Mouse (Mus musculus): ENCODE measurements at regions not wholly inside any gene's neighbourhood (a gene's known extent, or its start where the extent isn't known, plus 50 kb on each side); places are given as distances from the start of the nearest gene placed in this dataset.

DNA sequence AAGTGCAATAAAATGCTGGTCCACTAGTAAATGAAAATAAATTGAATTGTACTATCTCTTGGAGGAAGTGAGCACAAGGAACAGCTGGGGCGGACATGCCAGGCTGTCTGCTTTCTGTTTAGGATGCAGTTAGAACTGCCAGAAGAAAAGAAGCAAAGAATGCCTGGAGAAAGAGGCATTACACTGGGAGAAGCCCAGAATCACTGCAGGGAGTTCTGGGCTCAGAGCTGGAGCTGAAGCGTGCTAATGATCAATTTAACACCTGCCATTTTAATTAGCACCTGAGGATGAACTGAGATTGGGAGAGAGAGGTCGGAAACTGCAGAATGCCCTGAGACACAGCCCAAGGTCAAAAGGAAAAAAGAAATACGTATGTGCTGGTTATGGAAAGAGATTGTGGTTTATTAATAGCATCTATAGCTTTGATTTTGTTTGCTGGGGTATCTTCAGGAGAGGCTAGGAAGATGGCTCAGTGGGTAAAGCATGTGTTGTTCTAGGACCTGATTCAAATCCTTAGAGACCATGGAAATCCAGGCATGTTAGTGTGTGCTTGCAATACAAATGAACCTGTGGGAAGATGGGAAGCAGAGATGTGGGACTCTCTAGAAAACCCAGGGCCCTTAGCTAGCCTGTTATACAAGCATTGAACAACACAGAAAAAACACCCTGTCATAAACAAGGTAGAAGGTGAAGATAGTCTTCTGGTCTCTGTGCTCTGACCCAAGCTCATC is 514.2 kb downstream of the Lmo7 start:
- TF ChIP-seq CTCF (IDR thresholded peaks at IDR 0.05; ENCODE audit: low read depth), result no peak
- TF ChIP-seq EP300 (optimal IDR thresholded peaks at IDR 0.05), result no peak

Data from stomach, postnatal 0 days (tissue).